Mouse (Mus musculus) heart, embryonic 15.5 days (tissue): Measurements from ENCODE around the gene C2cd2. TPM values are rescaled to one million over a fixed set of nuclear protein-coding genes. Genes with fewer than 3 reads are reported as not detected.

Experiments used
- ATAC-seq: fragments of 200-750 bp; cut with Nextera tagmentation; replicated peaks from 2 replicates; pipeline ENCODE4 v1.8.0; 2017; ENCODE audit warnings: low read depth, moderate TSS enrichment; ENCODE audit not compliant: insufficient number of reproducible peaks, insufficient read depth, low FRiP score
- H3K27ac ChIP-seq: fragments of 300-500 bp; sonication (generic); 2 replicates; pipeline ENCODE4 v1.5.1; 2015; ENCODE audit warnings: mild to moderate bottlenecking, inconsistent platforms
- H3K27me3 ChIP-seq: fragments of 300-500 bp; sonication (generic); 2 replicates; pipeline ENCODE4 v1.6.1; 2015; ENCODE audit warnings: inconsistent platforms
- H3K36me3 ChIP-seq: fragments of 300-500 bp; sonication (generic); 2 replicates; pipeline ENCODE4 v1.6.1; 2015; ENCODE audit warnings: mild to moderate bottlenecking, inconsistent platforms
- H3K4me1 ChIP-seq: fragments of 300-500 bp; sonication (generic); replicated peaks from 2 replicates; pipeline ENCODE4 v1.6.1; 2015; ENCODE audit warnings: inconsistent platforms
- H3K4me2 ChIP-seq: fragments of 300-500 bp; sonication (generic); 2 replicates; pipeline ENCODE4 v1.6.1; 2015; ENCODE audit warnings: inconsistent platforms, mild to moderate bottlenecking, moderate library complexity
- H3K4me3 ChIP-seq: fragments of 300-500 bp; sonication (generic); 2 replicates; pipeline ENCODE4 v1.5.1; 2015; ENCODE audit warnings: mild to moderate bottlenecking, inconsistent platforms
- H3K9ac ChIP-seq: fragments of 300-500 bp; sonication (generic); 2 replicates; pipeline ENCODE4 v1.6.1; 2015; ENCODE audit warnings: mild to moderate bottlenecking, inconsistent platforms
- H3K9me3 ChIP-seq: fragments of 300-500 bp; sonication (generic); replicated peaks from 2 replicates; pipeline ENCODE4 v1.6.1; 2016; ENCODE audit warnings: inconsistent platforms
- WGBS: fragments of 180-500 bp; shearing (Covaris S2); methylation state at CpG from one replicate; pipeline ENCODE4 v1.1.7; 2015; ENCODE audit warnings: mixed read lengths; 5-methylcytosine and 5-hydroxymethylcytosine counted together
- polyA plus RNA-seq: library from polyadenylated mRNA; unstranded; fragments of >200 nt; fragmentation: Nextera tagmentation; extraction: Ambion mirVana; gene quantifications from 2 replicates; pipeline ENCODE4 v1.2.1, GENCODE M21; 2015

C2cd2 gene
- polyA plus RNA-seq, 1 experiment from 2014 or later: 15.2 TPM

DNA sequence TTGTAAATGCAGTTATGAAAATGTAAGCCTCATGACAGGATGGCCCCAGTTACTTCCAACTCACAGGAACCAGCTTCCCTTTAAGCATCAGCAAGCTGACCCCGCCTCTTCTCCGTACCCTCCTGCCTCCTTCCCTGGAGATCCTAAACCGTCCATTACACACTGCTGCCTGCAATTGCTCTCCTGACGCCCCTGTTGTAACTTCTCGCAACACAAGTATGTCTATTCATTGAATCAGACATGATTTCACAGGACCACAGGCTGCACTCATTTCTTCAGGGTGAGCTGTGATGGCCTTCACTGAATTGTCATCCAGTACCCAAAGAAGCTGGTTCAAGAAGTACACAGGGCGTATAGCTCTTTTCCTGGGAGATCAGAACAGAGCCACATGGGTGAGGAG lies 113.6 kb downstream of the C2cd2 start:
- no peak for ATAC-seq
- no peaks in the 10 kb centered on the region for H3K9me3 ChIP-seq
- H3K27ac ChIP-seq: no peak overlapping the region
- no peaks in the 10 kb centered on the region for H3K36me3 ChIP-seq
- H3K27me3 ChIP-seq: no peaks in the 10 kb centered on the region
- H3K9ac ChIP-seq: no peak overlapping the region
- H3K4me1 ChIP-seq: peaks cover 38% of the 10 kb centered on the region
- WGBS: 75% methylated on average over 6 of the region's 6 CpGs
- no peak overlapping the region for H3K4me2 ChIP-seq
- no peak overlapping the region for H3K4me3 ChIP-seq

DNA sequence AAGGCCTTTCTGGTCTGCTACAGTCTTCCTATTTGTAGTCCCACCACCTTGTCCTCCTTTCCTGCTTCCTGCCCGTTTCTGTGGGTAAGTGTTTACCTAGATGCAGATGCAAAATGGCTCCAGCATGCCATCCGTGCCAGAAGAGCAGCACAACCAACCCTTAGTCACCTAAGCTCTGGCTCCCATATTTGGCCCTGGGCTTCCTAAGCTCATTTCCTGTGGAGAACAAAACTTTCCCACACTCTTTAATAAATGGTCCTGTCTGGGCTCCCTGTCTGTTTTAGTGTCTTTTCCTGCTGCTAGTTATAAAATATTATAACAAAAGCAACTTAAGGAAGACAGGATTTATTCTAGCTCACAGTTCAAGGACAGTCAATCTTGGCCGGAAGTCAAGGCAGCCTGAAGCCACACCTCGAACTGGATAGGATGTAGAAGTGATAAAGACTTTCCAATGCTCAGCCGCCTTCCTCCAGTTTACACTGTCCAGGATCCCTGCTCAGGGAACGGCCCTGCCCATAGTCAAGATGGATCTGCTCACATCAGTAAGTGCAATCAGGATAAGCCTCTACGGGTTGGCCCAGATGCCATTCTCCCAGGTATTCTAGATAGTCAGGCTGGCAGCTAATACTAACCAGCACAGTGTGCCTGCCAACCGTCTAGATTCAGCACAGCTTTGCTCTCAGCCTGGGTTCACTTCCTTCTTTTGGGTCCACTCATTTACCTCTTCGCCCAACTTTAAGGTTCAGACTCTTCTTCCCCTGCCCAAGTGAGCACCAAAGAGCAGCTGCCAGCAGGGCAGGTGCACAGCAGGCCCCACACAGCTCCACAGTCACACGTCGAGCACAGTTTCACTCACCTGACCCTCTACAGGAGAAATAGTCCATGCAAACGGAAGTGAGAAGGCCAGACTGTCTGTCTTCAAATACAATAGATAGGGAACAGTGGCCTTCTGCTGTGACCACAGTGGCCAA lies 117.1 kb downstream of the C2cd2 start:
- Histone ChIP-seq H3K36me3 (no peaks in the 10 kb centered on the region), H3K9me3 (no peaks in the 10 kb centered on the region), H3K4me1 (peaks cover 26% of the 10 kb centered on the region), H3K4me2 (no peak overlapping the region), H3K4me3 (no peak overlapping the region), H3K27me3 (no peaks in the 10 kb centered on the region), H3K27ac (peak overlapping the region; percentile 35; the same call in 1 of the 2 replicates), H3K9ac (no peak overlapping the region)
- WGBS: 66% methylated on average over 12 of the region's 12 CpGs
- no peak for ATAC-seq

DNA sequence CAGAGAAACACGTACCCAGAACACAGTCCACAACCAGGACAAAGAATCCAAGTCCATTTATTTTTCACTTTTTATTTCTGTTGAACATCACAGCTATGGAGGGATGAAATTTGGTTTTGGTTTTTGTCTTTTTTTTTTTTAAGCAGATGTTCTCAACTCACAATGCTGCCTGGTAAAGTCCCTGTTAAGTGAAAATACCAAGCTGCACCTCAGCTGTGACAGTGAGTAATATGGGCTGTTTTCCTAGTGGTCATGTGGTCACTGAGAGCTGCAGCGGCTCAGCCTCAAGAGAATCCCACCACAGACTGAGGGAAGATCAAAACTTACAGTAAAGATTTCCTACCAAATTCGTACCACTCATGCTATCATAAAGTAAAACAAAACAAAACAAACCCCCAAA lies 130.2 kb downstream of the C2cd2 start:
- Histone ChIP-seq H3K9ac (no peak overlapping the region), H3K27ac (no peak overlapping the region), H3K4me2 (no peak overlapping the region), H3K4me3 (no peak overlapping the region), H3K27me3 (no peaks in the 10 kb centered on the region), H3K4me1 (no peaks in the 10 kb centered on the region), H3K9me3 (no peaks in the 10 kb centered on the region), H3K36me3 (peaks cover 61% of the 10 kb centered on the region)
- ATAC-seq: no peak
- WGBS: 87% methylated on average over 3 of the region's 3 CpGs

DNA sequence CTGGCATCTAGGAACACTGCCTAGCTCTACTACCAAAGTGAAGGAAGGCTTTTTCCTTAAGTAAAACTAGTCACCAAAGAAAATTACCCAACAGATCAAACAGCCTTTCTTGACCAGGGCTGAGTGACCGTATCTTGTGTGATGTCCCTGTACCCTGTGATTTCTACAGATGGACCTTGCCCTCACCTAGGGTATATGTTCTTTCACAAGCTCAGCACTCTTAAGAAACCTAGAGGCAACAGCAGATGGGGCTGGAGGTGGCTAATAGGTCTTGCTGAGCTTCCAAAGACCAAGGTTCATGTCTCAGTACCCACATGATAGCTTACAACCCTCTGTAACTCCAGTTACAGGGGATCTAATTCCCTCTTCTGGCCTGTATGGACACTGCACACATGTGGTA lies 134.2 kb downstream of the C2cd2 start:
- WGBS: 94% methylated on average over 1 of the region's 1 CpGs
- no peak overlapping the region for H3K27ac ChIP-seq
- H3K27me3 ChIP-seq: no peaks in the 10 kb centered on the region
- no peak overlapping the region for H3K4me3 ChIP-seq
- peaks cover 31% of the 10 kb centered on the region; the same call in 1 of the 2 replicates for H3K36me3 ChIP-seq
- no peaks in the 10 kb centered on the region for H3K4me1 ChIP-seq
- H3K4me2 ChIP-seq: no peak overlapping the region
- ATAC-seq: no peak
- no peak overlapping the region for H3K9ac ChIP-seq
- no peaks in the 10 kb centered on the region for H3K9me3 ChIP-seq

DNA sequence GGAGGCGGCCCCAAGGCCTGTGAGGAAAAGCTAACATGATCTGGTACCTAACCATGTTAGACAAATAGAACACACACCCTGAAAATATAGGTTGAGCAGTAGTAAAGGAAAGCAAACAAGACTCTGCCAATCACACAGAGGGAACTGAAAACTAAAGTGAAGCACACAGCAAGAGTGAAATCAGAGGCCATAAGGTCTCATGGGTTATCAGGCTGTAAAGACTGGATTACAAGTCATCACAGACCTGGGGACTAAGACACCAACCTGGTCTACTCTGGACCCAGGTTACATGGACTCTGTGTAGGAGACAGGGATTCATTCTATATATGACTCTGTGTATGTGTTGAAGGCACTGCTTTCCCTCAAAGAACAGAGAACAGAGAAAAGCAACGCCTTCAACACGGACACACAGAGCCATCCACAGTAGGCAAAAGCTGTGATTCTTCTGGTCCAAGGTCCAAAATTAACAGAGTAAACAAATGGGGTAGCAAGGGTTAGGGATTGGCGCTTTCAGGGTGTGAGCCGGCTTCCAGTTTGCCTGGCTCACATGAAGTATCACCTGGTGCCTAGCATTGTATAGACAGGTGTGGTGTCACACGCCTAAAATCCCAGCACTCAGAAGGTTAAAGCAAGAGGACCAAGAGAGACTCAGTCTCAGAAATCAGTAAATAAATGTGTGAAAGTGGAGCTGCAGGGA lies 138.9 kb downstream of the C2cd2 start:
- Histone ChIP-seq H3K27me3 (no peaks in the 10 kb centered on the region), H3K9ac (no peak overlapping the region), H3K9me3 (no peaks in the 10 kb centered on the region), H3K4me2 (no peak overlapping the region), H3K4me1 (no peaks in the 10 kb centered on the region), H3K27ac (no peak overlapping the region), H3K36me3 (peaks cover 45% of the 10 kb centered on the region), H3K4me3 (no peak overlapping the region)
- WGBS: 91% methylated on average over 6 of the region's 6 CpGs
- ATAC-seq: no peak

DNA sequence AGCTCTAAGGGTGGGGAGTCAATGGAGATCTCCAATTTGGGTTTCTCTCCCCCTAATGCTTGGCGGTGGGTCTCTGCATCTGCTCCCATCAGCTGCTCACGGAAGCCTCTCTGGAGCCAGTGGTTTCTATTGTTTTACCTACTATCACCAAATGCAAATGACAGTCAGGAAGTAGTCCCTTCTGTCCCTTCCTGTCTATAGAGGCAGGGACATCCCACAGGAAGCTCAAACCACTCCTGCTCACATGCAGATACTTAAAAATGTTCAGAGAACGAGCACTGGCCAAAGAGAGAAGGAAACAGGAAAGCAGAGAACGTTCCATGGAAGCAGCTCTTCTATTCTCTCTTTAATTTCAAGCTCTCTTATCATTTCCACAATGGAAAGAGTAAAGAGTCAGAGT lies 142.9 kb downstream of the C2cd2 start:
- Histone ChIP-seq H3K27ac (peak overlapping the region; percentile 47), H3K4me2 (no peak overlapping the region), H3K9ac (no peak overlapping the region), H3K9me3 (no peaks in the 10 kb centered on the region), H3K4me3 (no peak overlapping the region), H3K4me1 (no peaks in the 10 kb centered on the region), H3K36me3 (peaks cover 59% of the 10 kb centered on the region), H3K27me3 (no peaks in the 10 kb centered on the region)
- WGBS: 63% methylated on average over 4 of the region's 4 CpGs
- 0 out of 2 replicates have a peak, but pooled peaks have one; percentile 43 for ATAC-seq

DNA sequence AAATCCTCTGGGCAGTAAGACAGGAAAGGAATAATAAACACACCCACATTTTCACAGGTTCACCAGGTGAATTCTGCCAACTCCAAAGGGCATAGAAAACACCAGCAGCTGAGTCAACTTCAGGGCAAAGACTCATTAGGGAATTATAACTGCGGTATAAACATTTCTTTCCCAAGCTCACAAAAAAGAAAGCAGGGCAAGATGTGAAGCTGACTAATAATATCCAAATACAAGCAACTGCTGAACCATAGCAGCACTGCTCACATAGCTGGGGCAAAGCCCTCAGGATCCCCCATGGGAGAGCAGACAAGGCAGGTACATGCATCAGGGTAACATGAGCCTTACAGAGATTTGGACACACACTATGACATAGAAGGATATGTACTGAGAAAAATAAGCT lies 145.0 kb downstream of the C2cd2 start:
- Histone ChIP-seq H3K9ac (no peak overlapping the region), H3K36me3 (peaks cover 62% of the 10 kb centered on the region), H3K4me3 (no peak overlapping the region), H3K27me3 (no peaks in the 10 kb centered on the region), H3K4me2 (no peak overlapping the region), H3K9me3 (no peaks in the 10 kb centered on the region), H3K27ac (no peak overlapping the region), H3K4me1 (no peaks in the 10 kb centered on the region)
- ATAC-seq: no peak
- 93% methylated on average over 1 of the region's 1 CpGs for WGBS

DNA sequence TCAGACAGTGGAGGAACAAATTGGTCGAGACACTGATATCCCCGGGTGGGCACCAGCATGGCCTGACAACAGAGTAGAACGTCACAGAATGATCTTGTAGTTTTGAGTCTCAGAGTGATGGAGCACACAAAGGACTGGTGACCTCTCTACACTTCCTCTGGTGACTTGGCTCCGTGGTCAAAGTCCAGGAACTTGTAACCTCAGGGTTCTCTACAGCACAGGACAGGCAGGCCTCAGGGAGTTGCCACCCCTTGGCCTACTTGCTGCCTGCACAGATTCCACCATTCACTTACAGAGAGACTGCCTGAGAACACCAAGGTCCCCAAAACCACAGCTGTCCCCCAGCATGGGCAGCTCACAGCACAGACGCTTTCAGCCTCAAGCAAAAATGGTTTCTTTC lies 147.1 kb downstream of the C2cd2 start:
- no peaks in the 10 kb centered on the region for H3K27me3 ChIP-seq
- peaks cover 61% of the 10 kb centered on the region for H3K36me3 ChIP-seq
- no peak overlapping the region for H3K27ac ChIP-seq
- no peak for ATAC-seq
- no peaks in the 10 kb centered on the region for H3K4me1 ChIP-seq
- H3K4me3 ChIP-seq: no peak overlapping the region
- H3K9me3 ChIP-seq: no peaks in the 10 kb centered on the region
- WGBS: 82% methylated on average over 5 of the region's 5 CpGs
- no peak overlapping the region for H3K9ac ChIP-seq
- no peak overlapping the region for H3K4me2 ChIP-seq

DNA sequence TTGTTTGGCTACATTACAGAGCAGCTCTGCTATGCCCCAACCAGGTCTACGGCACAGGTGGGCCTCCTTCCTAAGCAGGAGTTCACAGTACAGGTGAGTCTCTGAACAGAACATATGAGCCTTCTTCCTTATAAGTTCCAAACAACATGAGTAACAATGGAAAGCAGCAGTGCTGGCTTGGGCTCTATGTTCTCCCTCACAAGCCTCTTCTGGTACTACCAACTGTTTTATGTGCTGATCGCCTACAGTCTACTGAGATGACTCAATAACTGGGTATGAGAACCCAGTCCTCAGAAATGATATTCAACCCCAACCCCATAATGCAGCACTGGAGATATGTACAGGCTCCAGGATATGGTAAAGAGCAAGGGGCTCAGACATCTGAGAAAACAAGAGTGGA lies 148.3 kb downstream of the C2cd2 start:
- Histone ChIP-seq H3K4me2 (no peak overlapping the region), H3K27me3 (no peaks in the 10 kb centered on the region), H3K27ac (no peak overlapping the region), H3K9me3 (no peaks in the 10 kb centered on the region), H3K4me1 (no peaks in the 10 kb centered on the region), H3K36me3 (peaks cover 56% of the 10 kb centered on the region; the same call in 1 of the 2 replicates), H3K4me3 (no peak overlapping the region), H3K9ac (no peak overlapping the region)
- ATAC-seq: no peak
- 88% methylated on average over 2 of the region's 2 CpGs for WGBS

DNA sequence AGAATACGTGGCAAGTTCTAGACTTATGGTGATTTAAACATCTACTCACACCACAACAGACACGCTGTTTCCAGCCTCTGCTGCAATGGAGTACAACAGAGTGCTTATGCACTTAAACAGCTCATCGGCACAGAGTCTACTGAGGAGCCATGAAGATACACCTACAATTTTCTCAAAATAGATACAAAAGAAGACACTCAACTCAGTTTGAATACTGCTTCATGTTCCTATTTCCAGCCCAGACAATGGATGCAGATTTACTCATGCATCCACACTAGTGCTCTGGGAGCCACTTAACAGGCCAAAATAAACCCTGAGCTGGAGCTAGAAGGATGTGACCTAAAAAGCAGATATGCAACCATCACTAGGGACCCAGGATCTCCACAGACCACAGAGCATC lies 153.5 kb downstream of the C2cd2 start:
- Histone ChIP-seq H3K9ac (no peak overlapping the region), H3K4me3 (no peak overlapping the region), H3K36me3 (peaks cover 56% of the 10 kb centered on the region), H3K4me1 (no peaks in the 10 kb centered on the region), H3K9me3 (no peaks in the 10 kb centered on the region), H3K27me3 (no peaks in the 10 kb centered on the region), H3K27ac (no peak overlapping the region), H3K4me2 (no peak overlapping the region)
- 94% methylated on average over 3 of the region's 3 CpGs for WGBS
- no peak for ATAC-seq

DNA sequence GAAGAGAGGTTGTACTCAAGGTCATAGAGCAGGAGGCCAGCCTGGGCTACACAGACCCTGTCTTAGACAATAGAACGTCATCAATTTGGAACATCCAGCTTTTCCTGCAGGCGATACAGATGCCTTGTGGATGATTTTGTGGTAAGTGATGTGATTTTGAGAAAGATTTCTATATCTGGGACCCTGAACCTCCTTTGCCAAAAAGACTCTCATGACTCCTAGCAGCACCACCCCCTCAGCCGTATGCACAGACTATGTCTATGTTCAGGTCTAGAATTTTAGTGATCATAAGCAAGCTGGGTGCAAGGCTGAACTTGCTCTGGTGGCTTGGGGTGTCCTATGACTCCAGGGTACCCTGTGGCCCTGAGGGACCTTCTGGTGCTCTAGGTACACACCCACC lies 156.8 kb downstream of the C2cd2 start:
- no peaks in the 10 kb centered on the region for H3K4me1 ChIP-seq
- H3K4me2 ChIP-seq: no peak overlapping the region
- no peak for ATAC-seq
- H3K4me3 ChIP-seq: no peak overlapping the region
- H3K27me3 ChIP-seq: no peaks in the 10 kb centered on the region
- WGBS: 97% methylated on average over 3 of the region's 3 CpGs
- no peaks in the 10 kb centered on the region for H3K9me3 ChIP-seq
- H3K9ac ChIP-seq: no peak overlapping the region
- H3K36me3 ChIP-seq: peaks cover 62% of the 10 kb centered on the region
- H3K27ac ChIP-seq: no peak overlapping the region
